Mouse (Mus musculus) retina, embryonic 14.5 days (tissue): ENCODE results near the gene Srf.
"Not testable (repeated sequence)": the region's sequence is repeated elsewhere in the genome, so short reads cannot be mapped to it uniquely, and the experiment has no call there.

ENCODE experiments used
- DNase-seq: peaks from one replicate; pipeline ENCODE4 v3.0.0-alpha.2; 2015; ENCODE audit warnings: low spot score

The Srf gene

DNA sequence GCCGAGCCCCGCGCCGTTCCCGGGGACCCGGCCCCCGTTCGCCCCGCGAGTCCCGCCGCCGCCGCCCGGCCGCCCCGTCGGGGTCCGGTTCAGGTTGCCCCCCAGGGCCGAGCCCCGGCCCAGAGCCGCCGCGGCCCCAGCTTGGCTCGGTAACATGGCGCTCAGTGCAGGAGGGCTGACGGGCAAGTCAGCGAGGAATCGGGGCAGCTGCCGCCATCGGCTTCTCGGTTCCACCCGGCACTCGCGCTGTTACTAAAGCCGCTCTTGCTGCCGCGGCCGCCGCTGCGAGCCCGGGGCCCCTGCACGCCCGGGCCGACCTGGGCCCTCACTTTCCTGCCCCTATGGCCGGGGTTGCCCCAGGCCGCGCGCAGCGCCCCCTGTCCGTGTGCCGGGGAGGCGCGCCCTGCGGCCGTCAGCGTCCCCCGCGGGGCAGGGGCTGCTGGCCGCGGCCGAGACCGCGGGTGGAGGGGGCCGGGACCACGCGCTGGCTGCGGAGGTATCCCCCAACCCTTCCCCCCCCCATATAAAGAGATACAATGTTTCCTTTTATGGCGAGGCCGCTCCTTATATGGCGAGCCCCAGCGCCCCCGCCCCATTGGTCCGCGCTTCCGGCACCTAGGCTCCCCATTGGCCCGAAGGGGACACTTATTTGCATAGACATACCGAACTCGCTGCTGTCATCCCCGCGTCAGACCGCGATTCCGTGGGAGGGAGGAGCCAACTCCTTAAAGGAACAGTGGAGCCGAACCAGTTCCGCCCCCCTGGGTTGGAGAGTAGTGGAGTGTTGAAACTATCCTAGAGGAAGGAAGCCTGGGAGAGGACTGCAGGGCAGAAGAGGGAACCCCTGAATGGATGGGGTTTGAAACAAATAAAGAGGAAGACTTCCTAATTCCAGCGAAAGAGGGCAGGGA lies at the start of gene Srf:
TSS of gene Srf (minus strand) at position 503 of the 911 bp plus-strand sequence.
- DNase-seq: peak; percentile 98

DNA sequence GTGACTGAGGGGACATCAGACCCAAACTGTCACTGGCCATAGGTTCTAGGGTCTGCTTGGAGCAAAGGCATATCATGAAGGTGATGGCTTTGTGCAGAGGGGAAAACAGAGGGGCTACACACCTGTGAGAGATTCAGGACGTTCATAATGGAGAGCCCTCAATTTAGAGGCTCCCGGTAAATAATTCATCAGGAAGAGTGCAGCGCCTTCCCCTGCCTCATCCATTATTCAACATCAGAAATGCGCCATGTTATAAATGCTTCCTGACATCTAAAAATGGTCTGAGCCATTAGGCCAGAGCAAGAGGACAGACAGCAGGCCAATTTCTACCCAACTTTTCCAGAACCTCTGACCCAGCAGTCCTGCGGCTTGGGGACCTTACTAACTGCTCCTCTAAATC lies 49.2 kb upstream of the Srf start:
- DNase-seq: peak; percentile 63

DNA sequence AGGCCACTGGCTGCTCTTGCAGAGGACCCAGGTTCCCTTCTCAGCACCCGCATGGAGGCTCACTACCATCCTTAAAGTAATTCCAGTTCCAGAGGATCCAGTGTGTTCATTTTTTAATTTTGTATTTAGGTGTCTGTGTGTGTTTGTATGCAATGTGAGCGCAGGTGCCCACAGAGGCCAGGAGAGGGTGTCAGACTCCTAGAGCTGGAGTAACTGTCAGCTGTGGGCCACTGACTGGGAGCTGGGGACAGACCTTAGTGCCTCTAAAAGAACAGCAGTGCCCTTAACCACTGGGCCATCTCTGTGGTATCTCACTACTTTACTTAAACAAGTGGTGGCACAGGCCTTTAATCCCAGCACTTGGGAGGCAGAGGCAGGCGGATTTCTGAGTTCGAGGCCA lies 47.3 kb upstream of the Srf start:
- no peak for DNase-seq

DNA sequence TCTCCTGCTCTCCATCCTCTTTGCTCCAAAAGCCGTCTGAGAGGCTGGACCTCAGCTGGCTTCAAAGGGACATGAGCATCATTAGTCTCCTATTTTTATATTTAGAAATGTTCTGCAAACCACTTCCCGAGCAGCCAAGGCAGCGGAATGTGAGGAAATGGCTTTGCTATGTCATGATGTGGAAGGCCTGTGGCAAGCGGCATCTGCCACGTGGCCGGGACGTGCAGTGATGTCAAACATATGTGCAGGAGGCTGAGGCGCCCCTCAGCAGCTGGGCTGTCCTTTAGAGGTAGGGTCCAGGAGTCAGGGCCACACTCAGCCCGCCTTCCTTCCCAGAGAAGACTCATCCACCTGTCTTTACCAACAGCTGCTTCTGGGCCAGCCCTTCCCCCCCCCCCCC lies 46.2 kb upstream of the Srf start:
- DNase-seq: no peak

DNA sequence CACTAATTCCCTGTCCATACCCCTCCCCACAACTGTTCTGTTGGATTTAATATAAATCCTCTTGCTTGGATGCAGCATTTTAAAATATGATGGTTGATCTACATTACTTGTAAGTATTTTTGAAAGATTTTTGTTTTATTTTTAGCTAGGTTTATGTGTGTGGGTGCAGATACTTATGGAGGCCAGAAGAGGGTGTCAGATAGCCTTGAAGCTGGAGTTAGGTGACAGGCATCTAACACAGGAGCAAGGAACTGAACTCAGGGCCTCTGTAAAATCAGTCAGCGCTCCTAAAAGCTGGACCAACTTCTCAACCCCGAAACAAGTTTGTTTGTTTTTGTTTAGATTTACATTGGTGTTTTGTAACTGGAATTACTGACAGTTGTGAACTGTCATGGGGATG lies 44.6 kb upstream of the Srf start:
- DNase-seq: no peak

DNA sequence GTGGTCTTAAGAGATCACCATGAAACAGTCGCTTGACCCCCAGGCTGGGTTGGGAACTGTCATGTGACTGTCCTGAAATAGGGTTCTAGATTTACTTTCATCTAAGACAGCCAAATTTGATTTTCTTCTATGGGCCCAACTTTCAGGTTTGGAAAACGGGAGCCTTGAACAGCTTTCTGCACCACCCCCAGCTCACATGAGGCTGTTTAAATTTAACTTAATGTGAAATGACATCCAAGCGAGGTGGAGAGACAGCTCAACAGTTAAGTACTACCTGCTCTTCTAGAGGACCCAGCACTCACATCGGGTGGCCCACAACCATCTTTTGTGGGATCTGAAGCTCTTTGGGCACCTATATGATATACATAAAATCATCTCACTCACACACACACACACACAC lies 43.0 kb upstream of the Srf start:
- DNase-seq: no peak

DNA sequence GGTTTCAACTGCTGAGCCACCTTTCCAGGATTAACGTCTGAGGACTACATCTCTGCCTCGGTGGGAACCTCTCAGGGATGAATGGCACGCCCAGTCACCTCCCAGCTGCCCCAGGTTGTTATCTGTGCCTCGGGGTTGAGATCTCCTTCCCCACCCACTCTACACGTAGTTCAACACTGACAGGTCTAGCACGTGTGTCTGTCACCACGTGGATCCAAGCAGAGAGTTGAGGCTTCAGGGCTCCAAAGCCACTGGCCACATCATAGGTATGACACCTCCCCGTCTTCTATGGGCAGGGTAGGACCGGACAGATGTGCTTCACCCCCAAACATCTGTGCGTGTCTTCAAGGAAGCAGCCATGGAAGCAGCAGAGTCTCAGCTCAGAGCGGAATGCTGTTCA lies 42.0 kb upstream of the Srf start:
- no peak for DNase-seq

DNA sequence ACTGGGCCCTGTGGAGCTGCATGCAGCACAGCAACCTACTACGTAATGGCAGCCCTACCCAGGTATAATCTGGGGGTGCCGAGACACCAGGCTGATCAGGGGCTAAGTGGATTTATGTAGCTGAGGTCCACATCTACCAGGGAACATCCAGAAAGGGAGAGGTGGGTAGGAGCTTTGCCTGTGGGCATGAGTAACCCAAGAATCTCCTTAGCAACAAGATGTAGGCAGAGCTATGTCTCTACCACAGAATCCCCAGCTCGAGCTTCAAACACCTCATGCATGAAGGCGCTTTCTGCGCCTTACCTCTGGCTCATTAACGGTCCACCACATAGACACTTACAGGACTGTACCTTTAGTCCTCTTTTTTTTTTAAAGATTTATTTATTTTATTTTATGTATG lies 39.4 kb upstream of the Srf start:
- no peak for DNase-seq

DNA sequence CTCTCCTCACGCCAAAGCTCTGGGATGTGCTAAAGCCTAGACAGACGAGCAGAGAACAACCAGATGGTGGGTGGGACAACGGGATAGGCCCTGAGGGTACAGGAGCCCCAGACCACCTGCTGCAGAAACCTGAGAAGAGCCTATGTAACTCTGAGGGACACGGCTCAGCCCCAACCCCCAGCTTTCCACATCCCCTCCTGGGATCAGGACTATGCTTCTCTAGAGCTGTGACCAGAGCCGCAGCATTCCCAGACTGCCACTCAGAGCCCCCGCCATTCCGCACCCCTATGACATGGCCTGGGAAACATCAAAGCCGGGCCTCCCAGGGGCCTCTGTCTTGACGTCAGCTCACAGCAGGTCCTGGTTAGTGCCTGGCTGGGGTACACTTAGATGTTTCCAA lies 38.6 kb upstream of the Srf start:
- DNase-seq: no peak

DNA sequence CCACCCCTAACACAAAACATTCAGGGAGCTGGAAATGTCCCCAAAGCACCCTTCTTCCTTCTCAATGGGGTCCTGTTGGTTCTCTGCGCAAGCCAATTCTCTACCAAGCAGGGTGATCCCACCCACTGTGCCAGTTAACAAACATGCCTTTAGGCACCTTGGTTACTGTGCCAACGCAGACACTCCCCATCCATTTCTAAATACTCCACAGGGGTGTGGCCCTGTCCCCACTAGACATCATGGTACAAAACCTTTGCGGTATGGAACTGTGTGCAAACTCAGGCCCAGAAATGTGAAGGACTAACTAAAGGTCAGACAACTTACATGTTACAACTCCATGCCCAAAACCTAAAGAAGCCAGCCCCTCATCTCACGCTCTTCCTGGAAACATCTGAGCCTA lies 37.1 kb upstream of the Srf start:
- DNase-seq: no peak

DNA sequence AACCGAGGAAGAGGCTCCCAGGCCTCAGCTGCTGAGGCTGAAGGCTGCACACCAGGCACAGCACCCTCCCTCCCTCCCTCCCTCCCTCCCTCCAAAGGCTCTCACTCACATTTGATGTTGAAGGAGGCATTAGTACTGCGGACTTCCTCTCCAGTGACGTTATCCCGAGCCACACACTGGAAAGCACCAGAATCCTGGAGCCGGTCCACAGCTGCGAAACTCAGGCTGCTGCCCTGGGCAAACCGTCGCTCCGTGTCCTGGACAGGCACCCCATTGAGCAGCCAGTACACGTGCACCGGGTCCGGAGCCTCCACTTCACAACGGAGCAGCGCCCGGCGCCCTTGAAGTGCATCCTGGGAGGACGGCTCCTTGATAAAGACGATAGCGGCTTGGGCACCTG lies 35.4 kb upstream of the Srf start:
- DNase-seq: no peak

DNA sequence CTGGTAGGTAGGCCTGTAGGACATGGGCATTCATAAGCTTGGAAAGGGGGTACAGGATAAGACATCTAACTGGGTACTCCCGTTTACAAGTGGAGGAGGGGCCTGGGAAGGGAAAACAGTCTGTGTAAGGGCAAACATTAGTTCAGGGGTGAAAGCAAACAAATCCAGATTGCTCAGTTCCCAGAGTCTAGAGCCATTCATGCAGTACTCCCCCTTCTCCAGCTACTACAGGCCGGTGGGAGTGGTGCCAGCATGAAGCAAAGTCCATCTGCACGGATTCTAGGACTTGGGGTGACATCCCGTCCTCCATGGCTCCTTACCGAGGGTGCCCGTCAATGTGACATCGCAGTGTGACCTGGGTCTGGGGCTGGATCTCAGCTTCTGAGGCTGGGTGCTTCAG lies 34.5 kb upstream of the Srf start:
- no peak for DNase-seq

DNA sequence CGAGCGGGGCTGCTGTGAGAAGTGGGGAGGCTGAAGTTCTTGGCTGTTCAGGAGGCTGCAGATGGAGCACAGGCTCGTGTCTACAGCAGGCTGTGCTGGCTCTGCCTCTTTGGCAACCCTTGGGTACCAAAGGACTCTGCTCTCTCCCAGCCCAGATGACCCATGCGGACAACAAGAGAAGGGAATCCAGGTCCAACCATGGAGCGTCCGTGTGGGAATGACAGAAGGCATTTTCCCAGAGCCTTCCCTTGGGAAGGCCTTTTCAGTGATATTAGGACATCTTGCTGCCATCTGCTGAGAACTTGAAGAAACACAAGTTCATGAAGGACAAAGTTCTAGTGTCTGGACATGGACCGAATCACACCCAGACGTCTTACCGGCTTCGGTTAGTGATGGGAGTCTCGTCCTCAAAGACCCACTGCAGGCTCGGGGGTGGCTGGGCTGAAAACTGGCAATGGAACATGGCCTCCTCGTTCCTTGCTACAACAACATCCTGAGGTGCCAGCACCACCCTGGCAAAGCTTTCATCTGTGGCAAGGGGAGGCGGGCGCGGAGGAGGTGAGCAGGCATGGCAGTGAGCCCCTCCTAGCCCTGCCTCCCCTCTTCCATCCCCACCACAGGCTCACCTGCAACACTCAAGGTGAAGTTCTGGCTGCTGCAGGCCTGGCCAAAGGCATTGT lies 33.8 kb upstream of the Srf start:
- DNase-seq: no peak

DNA sequence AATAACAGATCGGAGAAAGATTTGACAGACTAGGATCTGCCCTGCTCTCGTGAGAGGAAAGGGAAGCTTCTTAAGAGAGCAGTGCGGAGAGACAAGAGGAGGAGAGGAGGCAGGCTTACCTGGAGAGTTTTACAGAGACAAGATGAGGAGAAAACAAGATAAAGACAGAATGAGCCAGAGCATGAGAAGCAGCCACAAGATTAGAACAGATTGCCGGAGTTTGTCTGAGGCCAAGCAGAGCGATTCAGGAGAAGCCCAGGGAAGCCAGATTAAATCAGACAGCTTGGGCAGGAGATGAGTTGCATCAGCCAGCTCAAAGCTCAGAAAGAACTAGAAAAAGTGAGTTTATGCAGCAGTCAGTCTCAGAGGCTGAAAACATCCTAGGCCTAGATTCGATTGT lies 32.9 kb upstream of the Srf start:
- no peak for DNase-seq

DNA sequence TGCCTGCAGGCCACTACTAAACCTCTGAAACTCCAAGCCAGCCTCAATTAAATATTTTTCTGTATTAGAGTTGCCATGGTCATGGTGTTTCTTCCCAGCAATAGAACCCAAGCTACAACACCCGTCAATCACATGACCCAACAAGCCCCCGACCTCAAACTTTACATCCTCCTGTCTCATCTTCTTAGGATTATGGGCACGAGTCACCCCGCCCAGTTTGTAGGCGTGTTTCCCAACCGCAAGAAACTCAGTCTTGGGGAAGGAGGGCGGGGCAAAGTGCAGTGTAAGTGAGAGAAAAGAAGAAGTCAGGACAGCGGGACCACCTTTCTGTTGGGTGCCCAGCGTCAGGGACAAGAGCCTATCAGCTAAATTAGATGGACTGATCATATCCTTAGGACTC lies 32.2 kb upstream of the Srf start:
- DNase-seq: no peak

DNA sequence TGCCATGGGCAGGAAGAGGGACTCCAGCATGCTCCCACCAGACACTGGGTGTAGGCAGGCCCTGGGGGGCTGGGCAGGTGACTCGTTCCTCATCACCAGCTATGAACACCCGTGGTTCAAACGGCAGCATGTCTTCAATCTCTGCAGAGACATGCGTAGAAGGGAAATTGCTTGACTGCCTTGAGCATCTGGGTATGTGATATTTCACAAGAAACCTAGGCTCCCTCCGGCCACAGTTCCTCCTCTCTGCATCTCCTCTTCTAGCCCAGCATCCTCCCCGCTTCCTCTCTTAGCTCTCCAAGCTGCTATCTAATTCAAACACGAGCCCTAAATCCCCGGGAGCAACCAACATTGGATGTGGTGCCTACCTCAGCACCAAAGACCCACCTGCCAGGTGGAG lies 30.4 kb upstream of the Srf start:
- no peak for DNase-seq

DNA sequence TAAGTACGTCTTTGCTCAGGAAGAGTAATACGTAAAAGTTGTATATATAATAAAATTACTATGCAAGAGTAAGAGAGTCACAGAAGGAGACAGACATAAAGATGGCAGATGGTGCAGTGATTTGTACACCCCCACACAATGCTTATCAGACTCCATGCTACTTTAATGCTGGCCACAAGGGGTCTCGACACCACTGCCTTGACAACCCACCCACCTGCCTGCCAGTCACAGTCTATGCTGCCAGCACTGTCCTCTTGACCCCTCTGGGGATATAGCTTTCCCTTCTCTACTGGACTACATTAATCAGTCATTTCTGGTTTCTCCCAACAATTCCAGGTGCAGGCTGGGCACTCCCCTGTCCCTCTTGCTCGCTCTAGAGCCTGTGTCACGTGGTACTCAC lies 22.7 kb upstream of the Srf start:
- peak; percentile 52 for DNase-seq

DNA sequence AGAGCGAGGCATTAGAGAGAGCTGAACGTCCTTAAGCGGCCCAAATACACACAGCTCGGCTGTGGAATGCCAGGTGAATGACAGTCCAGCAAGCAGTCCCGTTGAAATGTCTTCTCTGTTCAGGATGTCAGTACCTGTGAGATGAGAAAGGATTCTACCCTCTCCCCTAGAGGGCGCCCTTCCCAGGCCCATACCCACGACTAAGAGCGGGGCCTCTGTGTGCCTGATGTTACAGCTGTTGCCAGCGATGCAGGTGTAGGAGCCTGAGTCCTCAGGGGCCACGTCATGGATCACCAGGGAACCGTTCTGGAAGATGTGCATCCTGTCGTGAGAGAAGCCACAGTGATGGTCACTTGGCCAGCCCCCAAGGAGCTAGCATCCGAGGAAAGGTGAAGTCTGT lies 20.1 kb upstream of the Srf start:
- no peak for DNase-seq

DNA sequence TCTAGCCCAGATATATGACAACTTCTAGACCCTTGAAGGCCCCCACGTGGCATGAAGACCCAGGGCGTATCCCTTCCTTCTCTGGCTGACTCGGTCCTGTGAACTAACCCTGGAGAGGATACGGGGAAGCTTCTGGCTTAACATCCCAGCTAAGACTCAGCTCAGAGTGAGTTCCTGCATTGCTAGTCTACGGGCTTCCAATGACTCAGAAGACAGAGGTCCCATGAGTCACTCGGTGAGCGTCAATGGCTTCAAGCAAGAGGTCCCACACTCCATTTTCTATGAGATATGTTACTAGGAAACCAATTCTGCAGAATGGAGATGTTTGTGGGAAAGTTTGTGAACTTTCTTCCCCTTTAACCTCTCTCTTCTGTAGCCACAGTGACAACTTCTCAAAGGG lies 18.6 kb upstream of the Srf start:
- DNase-seq: no peak

DNA sequence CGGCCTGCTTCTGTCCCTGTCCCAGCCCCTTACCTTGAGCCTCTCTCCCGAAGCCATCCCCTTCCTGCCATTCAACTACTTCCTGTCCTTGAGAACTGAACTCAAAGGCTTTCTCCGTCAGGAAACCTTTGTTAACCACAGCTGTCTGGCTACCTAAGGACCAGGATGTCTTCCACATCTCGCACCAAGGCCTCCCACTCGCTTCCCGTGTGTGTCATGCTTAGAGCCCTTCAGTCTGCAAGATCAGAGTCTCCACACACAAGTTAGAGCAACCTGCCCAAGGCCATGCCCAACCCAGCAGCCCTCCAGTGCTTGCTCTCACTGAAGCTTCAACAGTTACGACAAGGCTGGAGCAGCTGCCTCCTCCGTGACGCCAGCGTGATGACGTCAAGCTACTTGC lies 15.0 kb upstream of the Srf start:
- DNase-seq: no peak

DNA sequence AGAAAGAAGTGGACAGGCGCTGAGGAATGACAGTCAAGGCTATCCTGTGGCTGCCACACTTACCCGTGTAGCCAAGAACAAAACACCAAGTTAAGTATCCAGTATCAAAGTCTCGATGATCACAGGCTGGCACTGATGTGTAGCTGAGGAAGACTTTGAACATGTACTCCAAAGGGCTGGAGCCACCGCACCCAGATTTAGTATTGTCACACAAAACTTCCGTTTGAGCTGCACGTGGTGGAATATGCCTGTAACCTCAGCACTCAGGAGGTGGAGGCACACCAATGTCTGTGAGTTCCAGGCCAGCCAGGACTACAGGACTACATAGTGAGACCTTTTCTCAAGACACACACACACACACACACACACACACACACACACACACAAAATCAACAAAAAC lies 3.2 kb upstream of the Srf start:
- no peak for DNase-seq

DNA sequence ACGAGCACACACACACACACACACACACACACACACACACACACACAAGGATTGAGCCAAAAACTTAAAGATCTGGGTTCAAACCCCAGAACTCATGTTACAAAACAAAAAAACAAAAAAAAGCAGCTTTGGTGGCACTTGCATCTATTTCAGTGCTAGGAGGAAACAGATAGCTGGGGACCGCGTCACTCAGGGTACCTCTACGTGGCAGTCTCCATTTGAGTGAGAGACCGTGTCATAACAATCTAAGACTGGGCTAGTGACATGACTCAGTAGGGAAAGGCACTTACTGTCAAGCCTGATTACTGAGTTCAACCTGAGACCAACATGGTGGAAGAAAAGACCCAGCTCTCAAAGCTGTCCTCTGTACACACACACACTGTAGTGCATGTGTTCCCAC lies 2.2 kb upstream of the Srf start:
- DNase-seq: no peak

DNA sequence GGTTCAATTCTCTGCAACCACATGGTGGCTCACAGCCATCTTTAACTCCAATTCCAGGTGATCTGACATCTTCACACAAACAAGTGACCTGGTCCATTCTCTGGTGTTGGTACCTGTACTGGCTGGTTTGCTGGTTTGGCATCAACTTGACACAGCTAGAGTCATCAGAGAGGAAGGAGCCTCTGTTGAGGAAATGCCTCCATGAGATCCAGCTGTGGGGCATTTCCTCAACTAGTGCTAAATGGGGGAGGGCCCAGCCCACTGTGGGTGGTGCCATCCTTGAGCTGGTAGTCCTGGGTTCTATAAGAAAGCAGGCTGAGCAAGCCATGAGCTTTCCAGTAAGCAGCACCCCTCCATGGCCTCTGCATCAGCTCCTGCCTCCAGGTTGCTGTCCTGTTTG lies 1.3 kb upstream of the Srf start:
- DNase-seq: not testable (repeated sequence)

DNA sequence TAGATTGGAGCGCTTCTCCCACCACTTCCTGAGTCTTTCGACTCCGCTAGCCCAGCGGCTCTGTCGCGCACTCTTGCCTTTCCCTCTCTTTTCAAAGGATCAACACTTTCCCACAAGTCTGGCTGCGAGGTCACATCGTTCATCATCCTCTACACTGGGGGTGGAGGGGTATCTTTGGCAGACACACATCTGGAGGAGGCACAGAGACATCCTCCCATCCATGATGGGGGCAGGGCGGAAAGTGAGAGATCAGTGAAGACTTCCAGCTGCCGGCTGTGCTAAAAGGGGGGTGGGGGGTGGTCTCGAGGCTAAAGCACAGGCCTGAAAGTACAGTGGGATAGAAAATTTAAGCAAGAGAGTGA lies 590 bp upstream of the Srf start:
- DNase-seq: no peak
